Mouse (Mus musculus): Measurements from ENCODE around the gene Inmt. TPM values are rescaled to one million over a fixed set of nuclear protein-coding genes. Genes with fewer than 3 reads are reported as not detected.

Inmt gene
- polyA plus RNA-seq, 1 experiment from 2014 or later = 0.19 TPM

GRCm38 (mm10) chr6:55152226-55152625 is 22.6 kb downstream of the Inmt start:
- Histone ChIP-seq H3K9ac (ENCODE audit: low read length) (no peak overlapping the region), H3K4me2 (ENCODE audit: low read depth, low read length) (no peak overlapping the region), H3K36me3 (ENCODE audit: control insufficient read depth, insufficient read depth, low read length) (no peaks in the 10 kb centered on the region), H3K4me1 (replicated peaks; ENCODE audit: control insufficient read depth, insufficient read depth, low read length) (no peaks in the 10 kb centered on the region), H3K27ac (ENCODE audit: low read length) (no peak overlapping the region), H3K27me3 (ENCODE audit: control insufficient read depth, insufficient read depth, low read depth, low read length) (no peaks in the 10 kb centered on the region), H3K9me3 (ENCODE audit: control insufficient read depth, low read length) (no peaks in the 10 kb centered on the region), H3K4me3 (ENCODE audit: low read length) (no peak overlapping the region)
- WGBS = 92% methylated on average over 3 of the region's 3 CpGs
- ATAC-seq (ENCODE audit: low read depth) = no peak

DNA sequence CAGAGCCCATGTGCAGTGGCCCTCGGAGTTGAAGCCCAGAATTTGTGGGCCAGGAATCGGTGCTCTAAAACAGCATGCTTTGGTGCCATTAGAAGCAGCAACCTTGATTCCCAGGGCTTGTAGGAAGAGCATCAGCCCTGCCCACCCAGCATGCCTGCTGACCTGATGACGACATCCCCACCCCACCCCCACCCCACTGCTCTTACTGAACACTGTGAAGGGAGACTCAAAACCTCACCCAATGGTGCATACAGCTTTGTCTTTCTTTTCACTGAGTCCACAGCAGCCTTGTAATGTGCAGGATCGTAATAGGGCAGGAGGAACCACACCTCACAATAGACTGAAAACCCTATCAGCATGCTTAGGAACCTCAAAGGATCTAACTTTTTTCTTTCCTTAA is 28.7 kb downstream of the Inmt start:
- Histone ChIP-seq H3K27ac (ENCODE audit: low read length) (no peak overlapping the region), H3K4me2 (ENCODE audit: low read depth, low read length) (no peak overlapping the region), H3K4me3 (ENCODE audit: low read length) (no peak overlapping the region), H3K36me3 (ENCODE audit: control insufficient read depth, insufficient read depth, low read length) (no peaks in the 10 kb centered on the region), H3K9ac (ENCODE audit: low read length) (no peak overlapping the region), H3K4me1 (replicated peaks; ENCODE audit: control insufficient read depth, insufficient read depth, low read length) (no peaks in the 10 kb centered on the region), H3K27me3 (ENCODE audit: control insufficient read depth, insufficient read depth, low read depth, low read length) (no peaks in the 10 kb centered on the region), H3K9me3 (ENCODE audit: control insufficient read depth, low read length) (0 out of 2 replicates have a peak, but pooled peaks cover 2% of the 10 kb centered on the region)
- ATAC-seq (ENCODE audit: low read depth) = no peak
- 52% methylated on average over 4 of the region's 4 CpGs for WGBS

- Histone ChIP-seq H3K4me3 (ENCODE audit: low read length) (no peak overlapping the region), H3K27me3 (ENCODE audit: control insufficient read depth, insufficient read depth, low read depth, low read length) (no peaks in the 10 kb centered on the region), H3K9ac (ENCODE audit: low read length) (no peak overlapping the region), H3K36me3 (ENCODE audit: control insufficient read depth, insufficient read depth, low read length) (no peaks in the 10 kb centered on the region), H3K9me3 (ENCODE audit: control insufficient read depth, low read length) (0 out of 2 replicates have a peak, but pooled peaks cover 2% of the 10 kb centered on the region), H3K4me1 (replicated peaks; ENCODE audit: control insufficient read depth, insufficient read depth, low read length) (no peaks in the 10 kb centered on the region), H3K4me2 (ENCODE audit: low read depth, low read length) (no peak overlapping the region), H3K27ac (ENCODE audit: low read length) (no peak overlapping the region)
- 66% methylated on average over 5 of the region's 5 CpGs for WGBS
- no peak for ATAC-seq (ENCODE audit: low read depth)
These were observed 29.6 kb downstream of the Inmt start for GRCm38 (mm10) chr6:55145285-55145684.

GRCm38 (mm10) chr6:55138343-55138742 is 36.5 kb downstream of the Inmt start:
- H3K9me3 ChIP-seq (ENCODE audit: control insufficient read depth, low read length) = no peaks in the 10 kb centered on the region
- ATAC-seq (ENCODE audit: low read depth) = no peak
- H3K27me3 ChIP-seq (ENCODE audit: control insufficient read depth, insufficient read depth, low read depth, low read length) = no peaks in the 10 kb centered on the region
- no peak overlapping the region for H3K9ac ChIP-seq (ENCODE audit: low read length)
- no peaks in the 10 kb centered on the region for H3K4me1 ChIP-seq (replicated peaks; ENCODE audit: control insufficient read depth, insufficient read depth, low read length)
- no peaks in the 10 kb centered on the region for H3K36me3 ChIP-seq (ENCODE audit: control insufficient read depth, insufficient read depth, low read length)
- H3K27ac ChIP-seq (ENCODE audit: low read length) = no peak overlapping the region
- no peak overlapping the region for H3K4me3 ChIP-seq (ENCODE audit: low read length)
- no peak overlapping the region for H3K4me2 ChIP-seq (ENCODE audit: low read depth, low read length)

GRCm38 (mm10) chr6:55133425-55133824 is 41.4 kb downstream of the Inmt start:
- Histone ChIP-seq H3K36me3 (ENCODE audit: control insufficient read depth, insufficient read depth, low read length) (no peaks in the 10 kb centered on the region), H3K27me3 (ENCODE audit: control insufficient read depth, insufficient read depth, low read depth, low read length) (no peaks in the 10 kb centered on the region), H3K4me3 (ENCODE audit: low read length) (no peak overlapping the region), H3K27ac (ENCODE audit: low read length) (no peak overlapping the region; the same call in 1 of the 2 replicates), H3K9me3 (ENCODE audit: control insufficient read depth, low read length) (no peaks in the 10 kb centered on the region), H3K4me1 (replicated peaks; ENCODE audit: control insufficient read depth, insufficient read depth, low read length) (no peaks in the 10 kb centered on the region; the same call in 1 of the 2 replicates), H3K4me2 (ENCODE audit: low read depth, low read length) (no peak overlapping the region), H3K9ac (ENCODE audit: low read length) (no peak overlapping the region)
- peak; percentile 72 for ATAC-seq (ENCODE audit: low read depth)
- 72% methylated on average over 1 of the region's 1 CpGs for WGBS

- ATAC-seq (ENCODE audit: low read depth) = peak; percentile 32; the same call in 1 of the 2 replicates
- 58% methylated on average over 10 of the region's 10 CpGs for WGBS
- Histone ChIP-seq H3K9me3 (ENCODE audit: control insufficient read depth, low read length) (no peaks in the 10 kb centered on the region), H3K9ac (ENCODE audit: low read length) (no peak within 1 kb of the TSS), H3K27ac (ENCODE audit: low read length) (peak within 1 kb of the TSS; percentile 29; the same call in 1 of the 2 replicates), H3K36me3 (ENCODE audit: control insufficient read depth, insufficient read depth, low read length) (no peaks in the 10 kb centered on the region), H3K4me2 (ENCODE audit: low read depth, low read length) (no peak within 1 kb of the TSS), H3K4me1 (replicated peaks; ENCODE audit: control insufficient read depth, insufficient read depth, low read length) (no peaks in the 10 kb centered on the region; the same call in 1 of the 2 replicates), H3K4me3 (ENCODE audit: low read length) (no peak within 1 kb of the TSS), H3K27me3 (ENCODE audit: control insufficient read depth, insufficient read depth, low read depth, low read length) (no peaks in the 10 kb centered on the region)
These were observed 42.0 kb downstream of the Inmt start, which contains the start of gene Crhr2 for GRCm38 (mm10) chr6:55132794-55133193. Crhr2 (minus strand) TSS chr6:55133016.

- H3K36me3 ChIP-seq (ENCODE audit: control insufficient read depth, insufficient read depth, low read length) = no peaks in the 10 kb centered on the region
- no peak overlapping the region for H3K4me2 ChIP-seq (ENCODE audit: low read depth, low read length)
- WGBS = 76% methylated on average over 4 of the region's 4 CpGs
- H3K9ac ChIP-seq (ENCODE audit: low read length) = no peak overlapping the region
- H3K27ac ChIP-seq (ENCODE audit: low read length) = no peak overlapping the region
- H3K4me1 ChIP-seq (replicated peaks; ENCODE audit: control insufficient read depth, insufficient read depth, low read length) = no peaks in the 10 kb centered on the region; the same call in 1 of the 2 replicates
- no peaks in the 10 kb centered on the region for H3K9me3 ChIP-seq (ENCODE audit: control insufficient read depth, low read length)
- H3K27me3 ChIP-seq (ENCODE audit: control insufficient read depth, insufficient read depth, low read depth, low read length) = no peaks in the 10 kb centered on the region
- no peak for ATAC-seq (ENCODE audit: low read depth)
- no peak overlapping the region for H3K4me3 ChIP-seq (ENCODE audit: low read length)
These were observed 43.5 kb downstream of the Inmt start for GRCm38 (mm10) chr6:55131301-55131700.

GRCm38 (mm10) chr6:55130631-55131030 is 44.2 kb downstream of the Inmt start:
- ATAC-seq (ENCODE audit: low read depth) = 0 out of 2 replicates have a peak, but pooled peaks have one; percentile 13
- WGBS = 24% methylated on average over 6 of the region's 6 CpGs

DNA sequence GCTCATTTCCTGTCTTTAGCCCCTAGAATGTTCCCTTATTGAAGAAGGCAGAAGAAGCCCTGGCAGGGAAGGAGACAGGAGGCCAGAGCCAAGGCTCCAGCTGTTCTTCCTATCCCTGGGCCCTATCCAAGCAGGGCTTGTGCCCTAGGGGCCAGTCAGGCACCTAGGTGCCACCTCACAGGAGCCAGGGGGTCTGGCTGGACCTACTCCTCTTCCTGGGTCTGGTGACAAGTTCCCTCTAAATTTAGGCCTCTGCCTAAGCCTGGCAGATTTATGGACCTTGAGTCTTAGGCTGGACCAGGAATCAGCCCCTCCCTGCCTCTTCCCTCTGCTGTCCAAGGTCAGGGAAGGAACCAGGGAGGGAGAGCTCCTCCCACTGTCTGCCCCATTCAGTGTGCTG is 46.5 kb downstream of the Inmt start:
- Histone ChIP-seq H3K9me3 (ENCODE audit: control insufficient read depth, low read length) (no peaks in the 10 kb centered on the region), H3K27me3 (ENCODE audit: control insufficient read depth, insufficient read depth, low read depth, low read length) (no peaks in the 10 kb centered on the region)
- no peak for ATAC-seq (ENCODE audit: low read depth)

More at GRCm38 (mm10) chr6:55130631-55131030, 44.2 kb downstream of the Inmt start:
- Histone ChIP-seq H3K4me2 (ENCODE audit: low read depth, low read length) (no peak overlapping the region), H3K27ac (ENCODE audit: low read length) (no peak overlapping the region), H3K9ac (ENCODE audit: low read length) (no peak overlapping the region), H3K9me3 (ENCODE audit: control insufficient read depth, low read length) (no peaks in the 10 kb centered on the region), H3K4me1 (replicated peaks; ENCODE audit: control insufficient read depth, insufficient read depth, low read length) (no peaks in the 10 kb centered on the region; the same call in 1 of the 2 replicates), H3K27me3 (ENCODE audit: control insufficient read depth, insufficient read depth, low read depth, low read length) (no peaks in the 10 kb centered on the region), H3K4me3 (ENCODE audit: low read length) (no peak overlapping the region), H3K36me3 (ENCODE audit: control insufficient read depth, insufficient read depth, low read length) (no peaks in the 10 kb centered on the region)

DNA sequence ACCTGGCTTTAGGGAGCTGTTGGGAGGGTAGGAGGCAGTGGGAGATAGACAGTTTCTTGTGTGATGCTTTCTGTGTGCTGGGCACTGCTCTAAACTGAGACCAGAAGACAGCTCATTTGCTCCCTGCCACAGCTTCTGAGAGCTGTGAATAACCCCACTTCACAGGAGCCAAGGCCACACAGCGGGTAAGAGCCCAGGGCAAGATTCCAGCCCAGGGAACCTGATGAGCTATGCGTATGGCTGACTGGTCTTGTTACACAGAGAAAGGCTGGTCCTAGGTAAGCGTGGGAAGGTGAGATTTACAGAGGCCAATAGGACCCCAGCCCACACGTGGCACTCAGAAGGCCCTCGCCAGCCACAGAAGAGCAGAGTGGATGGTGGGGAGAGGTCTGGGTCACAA is 48.3 kb downstream of the Inmt start:
- Histone ChIP-seq H3K4me1 (replicated peaks; ENCODE audit: control insufficient read depth, insufficient read depth, low read length) (no peaks in the 10 kb centered on the region), H3K27me3 (ENCODE audit: control insufficient read depth, insufficient read depth, low read depth, low read length) (no peaks in the 10 kb centered on the region), H3K9me3 (ENCODE audit: control insufficient read depth, low read length) (no peaks in the 10 kb centered on the region), H3K4me2 (ENCODE audit: low read depth, low read length) (no peak overlapping the region), H3K27ac (ENCODE audit: low read length) (no peak overlapping the region), H3K4me3 (ENCODE audit: low read length) (no peak overlapping the region), H3K36me3 (ENCODE audit: control insufficient read depth, insufficient read depth, low read length) (no peaks in the 10 kb centered on the region), H3K9ac (ENCODE audit: low read length) (no peak overlapping the region)
- ATAC-seq (ENCODE audit: low read depth) = no peak
- WGBS = 70% methylated on average over 5 of the region's 5 CpGs

More for the DNA sequence above, 46.5 kb downstream of the Inmt start:
- H3K9ac ChIP-seq (ENCODE audit: low read length) = no peak overlapping the region
- no peak overlapping the region for H3K27ac ChIP-seq (ENCODE audit: low read length)
- H3K4me2 ChIP-seq (ENCODE audit: low read depth, low read length) = no peak overlapping the region
- H3K4me3 ChIP-seq (ENCODE audit: low read length) = no peak overlapping the region
- H3K36me3 ChIP-seq (ENCODE audit: control insufficient read depth, insufficient read depth, low read length) = no peaks in the 10 kb centered on the region
- H3K4me1 ChIP-seq (replicated peaks; ENCODE audit: control insufficient read depth, insufficient read depth, low read length) = no peaks in the 10 kb centered on the region; the same call in 1 of the 2 replicates
